Mouse (Mus musculus) ovary, postnatal 10 days (tissue): Measurements from ENCODE around the gene Nfkb2.

Experiments used
- DNase-seq: peaks from one replicate; pipeline ENCODE4 v3.0.0; 2022; ENCODE audit warnings: low spot score

Gene Nfkb2

GRCm38 (mm10) chr19:46344710-46345419 lies 40.7 kb downstream of the Nfkb2 start:
- no peak for DNase-seq

- DNase-seq = no peak
These were observed 43.0 kb downstream of the Nfkb2 start for GRCm38 (mm10) chr19:46347146-46347545.

- DNase-seq = no peak
These were observed 44.0 kb downstream of the Nfkb2 start for GRCm38 (mm10) chr19:46347936-46348668.

- DNase-seq = peak; percentile 56
These were observed 44.8 kb downstream of the Nfkb2 start for GRCm38 (mm10) chr19:46348761-46349458.

DNA sequence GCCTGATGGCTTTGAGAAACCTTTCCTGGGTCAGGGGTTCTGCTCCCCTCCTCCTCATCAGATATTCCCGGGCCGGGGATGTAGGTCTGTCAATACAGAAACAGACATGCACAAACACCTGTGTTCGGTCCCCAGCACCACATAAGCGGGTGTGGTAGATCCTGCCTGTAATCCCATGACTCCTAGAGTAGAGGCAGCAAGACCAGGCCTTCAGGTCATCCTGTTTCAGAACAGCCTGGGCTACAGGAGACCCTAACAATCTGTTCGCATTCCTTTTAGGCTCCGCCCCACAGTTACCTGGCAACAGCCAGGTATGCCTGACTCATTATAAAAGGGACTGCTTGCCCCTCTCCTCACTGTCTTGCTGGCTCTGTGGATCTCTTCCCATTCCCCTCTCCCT lies 45.4 kb downstream of the Nfkb2 start:
- DNase-seq = no peak

DNA sequence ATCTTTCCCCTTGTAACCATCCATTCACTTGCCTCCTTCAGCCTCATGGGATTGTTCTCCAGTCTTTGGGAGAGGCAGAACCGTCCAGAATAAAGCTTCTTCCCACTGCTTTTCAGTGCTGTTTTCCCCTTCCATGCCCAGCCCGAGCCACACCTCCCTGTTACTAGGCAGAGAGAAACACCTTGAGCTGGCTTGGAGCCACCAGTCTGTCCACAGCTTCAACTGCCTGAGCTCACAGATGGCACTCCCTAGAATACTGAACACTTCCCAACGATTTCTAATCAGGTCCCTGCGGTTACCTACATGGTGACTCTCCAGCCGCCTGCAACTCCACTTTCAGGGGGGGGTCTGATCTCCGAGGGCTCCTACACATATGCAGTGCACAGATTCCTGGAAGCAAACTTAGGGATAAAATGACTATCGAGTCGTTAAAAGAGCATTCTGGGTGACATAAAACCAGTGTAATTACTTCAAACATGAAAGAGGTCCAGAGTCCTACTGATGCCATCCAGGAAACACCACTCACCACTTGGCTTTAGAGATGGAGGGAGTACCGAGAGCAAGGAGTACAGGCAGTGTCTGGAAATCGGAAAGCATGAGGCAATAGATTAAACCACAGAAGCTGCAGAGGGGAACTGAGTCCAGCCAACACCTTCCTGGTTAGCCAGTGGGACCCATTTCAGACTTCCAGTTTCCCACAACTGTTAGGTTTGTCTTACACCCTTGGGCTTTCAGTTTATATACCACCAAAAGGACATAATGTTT lies 46.2 kb downstream of the Nfkb2 start, which contains the start of gene 2310034G01Rik:
2310034G01Rik (minus strand) TSS at position 135 of the 765 bp plus-strand sequence.
- no peak for DNase-seq

DNA sequence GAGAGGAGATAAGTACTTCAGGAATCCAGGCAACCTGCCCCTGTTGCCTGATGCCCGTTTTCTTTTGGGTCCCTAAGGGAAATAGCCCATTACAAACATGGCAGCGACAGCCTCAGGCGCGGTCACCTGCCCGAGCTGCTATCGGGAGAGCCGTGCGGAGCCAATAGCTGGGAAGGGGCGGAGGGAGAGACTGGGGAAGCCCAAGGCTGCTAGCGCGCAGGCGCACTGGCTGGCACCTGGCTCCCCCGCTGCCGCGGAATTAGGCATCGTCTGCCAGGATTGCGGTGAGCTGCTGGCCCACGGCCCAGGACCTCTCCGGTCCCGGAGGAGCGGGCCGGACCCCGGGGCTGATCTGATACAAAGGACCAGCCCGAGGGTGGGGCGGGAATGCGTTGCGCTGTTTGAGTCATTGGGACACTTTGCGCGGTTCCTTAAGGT lies 52.6 kb downstream of the Nfkb2 start:
- DNase-seq = peak; percentile 61

- no peak for DNase-seq
These were observed 53.5 kb downstream of the Nfkb2 start for GRCm38 (mm10) chr19:46357344-46358280.

DNA sequence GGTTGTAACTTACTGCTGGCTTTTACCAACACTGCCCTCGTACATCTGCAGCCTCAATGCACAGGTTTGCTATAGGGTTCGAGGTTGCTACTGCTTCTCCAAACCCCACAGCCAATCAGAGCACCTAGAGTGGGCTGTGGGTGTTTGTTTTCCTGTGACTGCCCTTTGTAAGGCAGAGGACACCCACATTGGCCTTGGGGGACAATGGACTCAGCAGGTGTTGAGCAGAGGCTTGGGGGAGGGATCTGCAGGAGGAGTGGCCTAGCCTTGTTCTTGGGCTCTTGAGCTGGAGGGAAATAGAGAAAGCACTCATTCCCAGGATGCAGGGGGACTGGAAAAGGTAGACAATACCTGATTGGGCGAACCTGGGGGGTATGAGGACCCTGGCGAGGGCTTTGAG lies 54.3 kb downstream of the Nfkb2 start:
- DNase-seq = no peak
